Mouse (Mus musculus) kidney, embryonic 15.5 days (tissue): ENCODE results near the gene Tuba1c. TPM values are rescaled to one million over a fixed set of nuclear protein-coding genes. Genes with fewer than 3 reads are reported as not detected.
"Not testable (repeated sequence)": the region's sequence is repeated elsewhere in the genome, so short reads cannot be mapped to it uniquely, and the experiment has no call there.

Experiments
- ATAC-seq: fragments of 200-750 bp; cut with Nextera tagmentation; replicated peaks from 2 replicates; pipeline ENCODE4 v1.8.0; 2017; ENCODE audit warnings: moderate TSS enrichment; ENCODE audit not compliant: low FRiP score
- H3K27ac ChIP-seq: fragments of 300-500 bp; sonication (generic); 2 replicates; pipeline ENCODE4 v1.5.1; 2015; ENCODE audit warnings: mild to moderate bottlenecking, inconsistent platforms
- H3K27me3 ChIP-seq: fragments of 300-500 bp; sonication (generic); 2 replicates; pipeline ENCODE4 v1.6.1; 2015; ENCODE audit warnings: inconsistent platforms
- H3K36me3 ChIP-seq: fragments of 300-500 bp; sonication (generic); 2 replicates; pipeline ENCODE4 v1.6.1; 2015; ENCODE audit warnings: inconsistent platforms
- H3K4me1 ChIP-seq: fragments of 300-500 bp; sonication (generic); 2 replicates; pipeline ENCODE4 v1.6.1; 2015; ENCODE audit warnings: inconsistent platforms
- H3K4me2 ChIP-seq: fragments of 300-500 bp; sonication (generic); 2 replicates; pipeline ENCODE4 v1.6.1; 2015; ENCODE audit warnings: moderate library complexity, mild to moderate bottlenecking, inconsistent platforms
- H3K4me3 ChIP-seq: fragments of 300-500 bp; sonication (generic); replicated peaks from 2 replicates; pipeline ENCODE4 v1.5.1; 2015; ENCODE audit warnings: mild to moderate bottlenecking, inconsistent platforms
- H3K9ac ChIP-seq: fragments of 300-500 bp; sonication (generic); 2 replicates; pipeline ENCODE4 v1.6.1; 2015; ENCODE audit warnings: mild to moderate bottlenecking, inconsistent platforms
- H3K9me3 ChIP-seq: fragments of 300-500 bp; sonication (generic); replicated peaks from 2 replicates; pipeline ENCODE4 v1.6.1; 2016; ENCODE audit warnings: inconsistent platforms
- WGBS: fragments of 180-500 bp; shearing (Covaris S2); methylation state at CpG from one replicate; pipeline ENCODE4 v1.1.7; 2015; ENCODE audit warnings: mixed read lengths; 5-methylcytosine and 5-hydroxymethylcytosine counted together
- polyA plus RNA-seq: library from polyadenylated mRNA; unstranded; fragments of >200 nt; fragmentation: Nextera tagmentation; extraction: Ambion mirVana; gene quantifications from 2 replicates; pipeline ENCODE4 v1.2.1, GENCODE M21; 2015

Tuba1c gene
- polyA plus RNA-seq, 1 experiment from 2014 or later, result 185 TPM

DNA sequence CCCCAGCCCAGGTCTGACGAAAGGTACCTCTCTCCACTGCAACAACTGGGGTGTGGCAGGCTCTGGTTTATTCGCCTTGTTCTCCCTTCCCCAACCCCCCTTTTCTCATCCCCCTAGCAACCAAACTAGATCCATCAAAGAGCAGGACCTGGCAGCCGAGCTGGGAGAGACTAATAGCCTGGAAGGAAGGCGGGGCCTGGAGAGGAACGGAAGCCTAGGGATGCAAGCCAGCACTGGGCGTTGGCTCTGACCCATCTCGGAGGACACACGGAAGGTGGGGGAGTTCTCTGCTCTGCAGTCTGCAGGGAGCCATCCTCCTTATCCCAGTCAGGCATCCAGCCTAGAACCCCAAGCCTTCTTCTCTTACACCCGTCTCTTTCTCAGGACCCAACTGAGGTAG, 23.7 kb downstream of the Tuba1c start:
- Histone ChIP-seq H3K9ac (no peak overlapping the region), H3K9me3 (no peaks in the 10 kb centered on the region), H3K4me2 (no peak overlapping the region), H3K36me3 (no peaks in the 10 kb centered on the region), H3K4me3 (no peak overlapping the region), H3K27me3 (peaks cover 74% of the 10 kb centered on the region), H3K27ac (no peak overlapping the region), H3K4me1 (peaks cover 41% of the 10 kb centered on the region)
- 11% methylated on average over 9 of the region's 9 CpGs for WGBS
- no peak for ATAC-seq

DNA sequence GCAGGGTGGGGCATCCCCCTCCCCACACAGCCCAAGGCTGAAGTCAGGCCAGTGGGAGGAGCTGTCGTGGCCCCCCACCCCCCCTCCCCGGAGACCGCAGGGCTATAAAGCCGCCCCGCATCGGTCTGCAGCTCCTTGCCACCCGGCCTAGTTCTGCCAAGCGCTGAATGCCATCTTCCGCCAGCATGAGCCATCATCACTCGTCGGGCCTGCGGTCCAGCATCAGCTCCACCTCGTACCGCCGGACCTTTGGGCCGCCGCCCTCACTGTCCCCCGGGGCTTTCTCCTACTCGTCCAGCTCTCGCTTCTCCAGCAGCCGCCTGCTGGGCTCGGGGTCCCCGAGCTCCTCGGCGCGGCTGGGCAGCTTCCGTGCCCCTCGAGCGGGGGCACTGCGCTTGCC, 25.3 kb downstream of the Tuba1c start, which contains the start of gene Prph:
Gene Prph (plus strand): TSS at position 135 of the 400 bp plus-strand sequence.
- H3K9ac ChIP-seq, result peak within 1 kb of the TSS; percentile 22; the same call in 1 of the 2 replicates
- ATAC-seq, result no peak
- WGBS, result under 1% methylated on average over 27 of the region's 30 CpGs

DNA sequence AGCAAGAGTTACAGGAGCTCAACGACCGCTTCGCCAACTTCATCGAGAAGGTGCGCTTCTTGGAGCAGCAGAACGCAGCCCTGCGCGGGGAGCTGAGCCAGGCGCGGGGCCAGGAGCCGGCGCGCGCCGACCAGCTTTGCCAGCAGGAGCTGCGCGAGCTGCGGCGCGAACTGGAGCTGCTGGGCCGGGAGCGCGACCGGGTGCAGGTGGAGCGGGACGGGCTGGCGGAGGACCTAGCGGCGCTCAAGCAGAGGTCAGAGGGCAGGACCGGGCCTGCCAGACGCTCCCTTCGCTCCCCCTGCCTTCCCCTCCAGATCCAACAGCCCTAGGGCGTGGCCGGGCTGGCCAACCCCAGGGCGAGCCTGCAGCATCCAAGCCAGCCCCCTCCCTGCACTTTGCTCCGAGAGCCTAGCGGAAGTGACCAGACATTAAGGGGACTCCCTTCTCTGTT, 25.8 kb downstream of the Tuba1c start:
- H3K4me2 ChIP-seq, result peak overlapping the region; percentile 58
- H3K9ac ChIP-seq, result peak overlapping the region; percentile 22; the same call in 1 of the 2 replicates
- under 1% methylated on average over 37 of the region's 37 CpGs for WGBS
- H3K36me3 ChIP-seq, result no peaks in the 10 kb centered on the region
- no peak overlapping the region for H3K27ac ChIP-seq
- no peaks in the 10 kb centered on the region for H3K9me3 ChIP-seq
- H3K4me1 ChIP-seq, result peaks cover 41% of the 10 kb centered on the region
- peak overlapping the region; percentile 37 for H3K4me3 ChIP-seq
- peaks cover 90% of the 10 kb centered on the region for H3K27me3 ChIP-seq
- peak; percentile 37; the same call in 1 of the 2 replicates for ATAC-seq

More for the DNA sequence above, 25.3 kb downstream of the Tuba1c start, which contains the start of gene Prph:
- H3K4me2 ChIP-seq, result peak within 1 kb of the TSS; percentile 58
- peaks cover 86% of the 10 kb centered on the region for H3K27me3 ChIP-seq
- H3K4me1 ChIP-seq, result peaks cover 41% of the 10 kb centered on the region
- H3K27ac ChIP-seq, result no peak within 1 kb of the TSS
- no peaks in the 10 kb centered on the region for H3K9me3 ChIP-seq
- H3K36me3 ChIP-seq, result no peaks in the 10 kb centered on the region
- H3K4me3 ChIP-seq, result peak within 1 kb of the TSS; percentile 37

GRCm38 (mm10) chr15:99056332-99056731, 26.6 kb downstream of the Tuba1c start:
- 0 out of 2 replicates have a peak overlapping the region, but pooled peaks have one; percentile 37 for H3K4me3 ChIP-seq
- peaks cover 41% of the 10 kb centered on the region for H3K4me1 ChIP-seq
- H3K4me2 ChIP-seq, result peak overlapping the region; percentile 58; the same call in 1 of the 2 replicates
- no peak overlapping the region for H3K9ac ChIP-seq
- H3K27ac ChIP-seq, result no peak overlapping the region
- 5% methylated on average over 14 of the region's 14 CpGs for WGBS
- H3K27me3 ChIP-seq, result peaks cover 94% of the 10 kb centered on the region
- no peak for ATAC-seq
- no peaks in the 10 kb centered on the region for H3K36me3 ChIP-seq
- no peaks in the 10 kb centered on the region for H3K9me3 ChIP-seq

- no peak for ATAC-seq
- no peak overlapping the region for H3K27ac ChIP-seq
- WGBS, result 73% methylated on average over 12 of the region's 12 CpGs
- H3K9me3 ChIP-seq, result no peaks in the 10 kb centered on the region
- H3K36me3 ChIP-seq, result no peaks in the 10 kb centered on the region
- H3K27me3 ChIP-seq, result peaks cover 43% of the 10 kb centered on the region
- H3K9ac ChIP-seq, result no peak overlapping the region
- H3K4me3 ChIP-seq, result no peak overlapping the region
- H3K4me1 ChIP-seq, result no peaks in the 10 kb centered on the region
- no peak overlapping the region for H3K4me2 ChIP-seq
Measured at GRCm38 (mm10) chr15:99065557-99066165, 36.0 kb downstream of the Tuba1c start.

DNA sequence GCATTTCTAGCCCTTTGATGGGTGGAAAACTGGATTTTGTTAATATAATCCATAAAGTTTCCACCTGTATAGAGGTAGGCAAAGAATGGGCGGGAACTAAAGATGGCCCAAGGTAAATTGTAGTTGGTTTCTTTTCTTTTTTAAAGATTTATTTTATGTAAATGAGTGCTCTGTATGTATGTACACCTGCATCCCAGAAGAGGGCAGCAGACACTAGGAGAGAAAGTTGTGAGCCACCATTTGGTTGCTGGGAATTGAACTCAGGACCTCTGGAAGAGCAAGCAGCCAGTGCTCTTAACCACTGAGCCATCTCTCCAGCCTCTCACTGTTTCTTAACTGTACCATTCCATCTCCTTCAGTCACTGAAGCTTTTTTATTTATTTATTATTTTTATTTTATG, 42.3 kb downstream of the Tuba1c start:
- no peak for ATAC-seq
- Histone ChIP-seq H3K27me3 (peaks cover 11% of the 10 kb centered on the region; the same call in 1 of the 2 replicates), H3K9me3 (no peaks in the 10 kb centered on the region), H3K9ac (no peak overlapping the region), H3K27ac (no peak overlapping the region), H3K4me2 (no peak overlapping the region), H3K36me3 (peaks cover 6% of the 10 kb centered on the region), H3K4me3 (no peak overlapping the region), H3K4me1 (peaks cover 25% of the 10 kb centered on the region)
- 86% methylated on average over 1 of the region's 1 CpGs for WGBS

- Histone ChIP-seq H3K4me1 (peaks cover 41% of the 10 kb centered on the region), H3K4me2 (peak within 1 kb of the TSS; percentile 84), H3K27ac (peak within 1 kb of the TSS; percentile 99), H3K9me3 (no peaks in the 10 kb centered on the region), H3K9ac (peak within 1 kb of the TSS; percentile 74), H3K36me3 (peaks cover 25% of the 10 kb centered on the region), H3K27me3 (no peaks in the 10 kb centered on the region), H3K4me3 (peak within 1 kb of the TSS; percentile 80)
- ATAC-seq, result peak; percentile 53
- 17% methylated on average over 9 of the region's 9 CpGs for WGBS
Measured at GRCm38 (mm10) chr15:99074019-99074599, 44.4 kb downstream of the Tuba1c start, which contains the start of gene Troap. Gene Troap, plus strand, starts transcription at chr15:99074575.

DNA sequence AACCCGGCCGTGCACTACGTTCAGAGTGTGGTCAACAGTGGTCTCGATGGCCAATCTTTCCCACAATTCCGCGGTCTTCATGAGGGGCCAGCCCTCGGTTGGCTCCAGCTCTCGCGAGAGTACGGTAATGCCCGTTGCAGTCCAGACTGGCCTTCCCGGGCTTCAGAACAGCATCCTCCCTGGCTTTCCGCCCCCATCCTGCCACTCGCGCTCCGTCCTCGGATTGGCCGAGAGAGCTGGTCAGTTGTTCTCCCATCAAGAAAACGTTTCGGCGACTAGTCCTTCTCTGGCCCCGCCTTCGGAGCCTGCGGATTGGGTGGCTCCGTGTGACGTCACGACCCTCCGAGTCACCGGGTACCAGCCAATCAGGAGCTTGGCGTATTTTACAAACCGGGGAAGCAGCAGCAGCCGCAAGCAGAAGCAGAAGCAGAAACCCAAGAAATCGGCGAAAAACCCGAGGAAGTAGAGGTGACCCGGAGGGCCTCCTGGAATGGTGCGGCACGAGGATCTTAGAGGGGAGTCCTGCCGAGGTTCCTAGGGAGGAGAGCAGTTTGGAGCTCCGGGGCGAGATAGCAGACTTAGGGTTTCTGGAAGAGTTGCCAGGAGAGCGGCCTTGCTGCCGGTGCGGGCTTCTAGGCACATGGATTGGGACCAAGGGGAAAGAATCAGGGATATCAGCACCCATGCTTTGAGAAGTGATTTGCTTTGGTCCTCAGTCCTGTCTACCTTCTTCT, 45.1 kb downstream of the Tuba1c start:
- ATAC-seq, result peak; percentile 97
- WGBS, result under 1% methylated on average over 44 of the region's 44 CpGs
- Histone ChIP-seq H3K4me1 (peaks cover 41% of the 10 kb centered on the region), H3K9me3 (no peaks in the 10 kb centered on the region), H3K36me3 (peaks cover 25% of the 10 kb centered on the region), H3K9ac (peak overlapping the region; percentile 74), H3K27ac (peak overlapping the region; percentile 99), H3K4me2 (peak overlapping the region; percentile 84), H3K27me3 (no peaks in the 10 kb centered on the region), H3K4me3 (peak overlapping the region; percentile 80)

- Histone ChIP-seq H3K36me3 (peaks cover 36% of the 10 kb centered on the region), H3K9ac (peak overlapping the region; percentile 74), H3K4me1 (peaks cover 41% of the 10 kb centered on the region), H3K4me2 (peak overlapping the region; percentile 84), H3K4me3 (peak overlapping the region; percentile 80)
- ATAC-seq, H3K27me3 ChIP-seq, H3K27ac ChIP-seq, H3K9me3 ChIP-seq: not testable (repeated sequence)
- 91% methylated on average over 3 of the region's 3 CpGs for WGBS
Measured at GRCm38 (mm10) chr15:99076011-99076410, 46.3 kb downstream of the Tuba1c start.

DNA sequence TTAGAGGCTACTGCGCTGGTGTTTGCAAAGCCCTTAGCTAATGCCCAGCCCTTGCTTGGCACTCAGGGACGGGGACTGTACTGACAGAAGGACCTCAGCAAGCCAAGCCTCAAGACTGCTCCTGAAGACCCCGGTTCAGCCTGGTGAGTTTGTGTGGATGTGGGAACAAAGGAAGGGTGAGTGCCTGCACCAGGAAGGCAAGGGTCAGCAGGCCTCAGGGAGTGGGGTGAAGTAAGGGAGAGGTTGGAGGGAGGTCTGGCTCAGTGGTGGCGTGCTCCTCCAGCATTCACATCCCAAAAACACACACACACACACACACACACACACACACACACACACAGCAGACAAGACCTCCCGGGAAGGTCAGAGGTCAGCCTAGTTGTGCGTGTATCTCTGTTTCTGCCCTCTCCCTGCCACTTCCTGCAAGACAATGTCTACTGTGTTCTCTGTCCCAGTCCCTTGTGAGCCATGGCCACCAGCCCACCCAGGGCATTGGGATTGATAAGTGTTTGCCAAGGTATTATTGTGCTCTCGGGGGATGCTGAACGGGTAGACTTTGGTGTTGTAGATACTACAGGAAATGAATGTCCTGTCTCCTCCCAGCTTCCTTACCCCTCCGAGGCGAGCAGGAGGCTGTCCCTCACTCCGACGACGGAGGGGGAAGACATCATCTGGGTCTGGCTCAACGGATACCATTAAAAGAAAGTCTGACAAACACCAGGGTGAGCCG, 48.7 kb downstream of the Tuba1c start:
- no peak for ATAC-seq
- peaks cover 41% of the 10 kb centered on the region for H3K4me1 ChIP-seq
- H3K27me3 ChIP-seq, result no peaks in the 10 kb centered on the region
- H3K9ac ChIP-seq, result peak overlapping the region; percentile 14; the same call in 1 of the 2 replicates
- no peak overlapping the region for H3K4me2 ChIP-seq
- 72% methylated on average over 15 of the region's 15 CpGs for WGBS
- H3K9me3 ChIP-seq, result no peaks in the 10 kb centered on the region
- H3K27ac ChIP-seq, result no peak overlapping the region
- peaks cover 58% of the 10 kb centered on the region for H3K36me3 ChIP-seq
- H3K4me3 ChIP-seq, result no peak overlapping the region

- WGBS, result 93% methylated on average over 3 of the region's 3 CpGs
- peaks cover 7% of the 10 kb centered on the region for H3K27me3 ChIP-seq
- peaks cover 58% of the 10 kb centered on the region for H3K36me3 ChIP-seq
Measured at GRCm38 (mm10) chr15:99079804-99080203, 50.1 kb downstream of the Tuba1c start.

More at GRCm38 (mm10) chr15:99079804-99080203, 50.1 kb downstream of the Tuba1c start:
- peaks cover 46% of the 10 kb centered on the region for H3K4me1 ChIP-seq
- no peak overlapping the region for H3K27ac ChIP-seq
- H3K4me3 ChIP-seq, result no peak overlapping the region
- H3K9ac ChIP-seq, result no peak overlapping the region
- no peak overlapping the region for H3K4me2 ChIP-seq
- ATAC-seq, result no peak
- no peaks in the 10 kb centered on the region for H3K9me3 ChIP-seq
